Mouse (Mus musculus) E14TG2a.4 (cell line): ENCODE measurements around the gene Zfp108.

ENCODE experiments used
- CTCF ChIP-seq: conservative IDR thresholded peaks from 2 replicates; pipeline ENCODE4 v1.5.1; 2014; ENCODE audit warnings: low read length
- NANOG ChIP-seq: IDR thresholded peaks from 2 replicates; pipeline ENCODE4 v1.6.1; 2014; ENCODE audit warnings: borderline replicate concordance, low read length, mixed read lengths
- POU5F1 ChIP-seq: IDR thresholded peaks from 2 replicates; pipeline ENCODE4 v1.6.1; 2014; ENCODE audit warnings: low read length, borderline replicate concordance

DNA sequence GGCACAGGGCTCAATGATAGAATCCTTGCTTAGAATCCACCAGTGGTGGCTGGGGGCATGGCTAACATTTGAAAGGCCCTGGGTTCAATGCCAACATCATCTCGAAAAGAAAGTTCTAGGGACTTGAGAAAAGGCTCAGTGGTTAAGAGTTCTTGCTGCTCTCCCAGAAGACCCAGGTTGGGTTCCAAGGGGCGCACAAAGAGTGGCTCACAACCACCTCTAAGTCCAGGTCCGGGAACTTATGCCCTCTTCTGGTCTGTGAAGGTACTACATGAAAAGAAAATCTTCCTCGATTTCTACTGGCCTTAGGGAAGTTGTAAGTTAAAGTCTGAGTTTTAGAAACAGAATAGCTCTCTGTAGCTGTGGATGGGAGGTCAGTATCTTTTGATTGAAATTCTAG, 31.5 kb downstream of the Zfp108 start:
- peak; percentile 19; the same call in 1 of the 2 replicates for TF ChIP-seq CTCF
- TF ChIP-seq NANOG: no peak
- TF ChIP-seq POU5F1: no peak
